Mouse (Mus musculus) frontal cortex, postnatal 10 days (tissue): ENCODE data around the gene Ddo.

Experiments
- DNase-seq, 2 experiments: peaks; one replicate each; pipeline ENCODE4 v3.0.0; 2022; ENCODE audit warnings: low spot score in 2 of 2, mixed read lengths in 1 of 2

The Ddo gene

GRCm38 (mm10) chr10:40716713-40717112 is 86.9 kb downstream of the Ddo start:
- DNase-seq, result no peak

- no peak for DNase-seq
Observed at GRCm38 (mm10) chr10:40718362-40718761, 88.6 kb downstream of the Ddo start.

GRCm38 (mm10) chr10:40719062-40719461 is 89.3 kb downstream of the Ddo start:
- DNase-seq, result no peak

- DNase-seq, result no peak
Observed at GRCm38 (mm10) chr10:40720883-40721282, 91.1 kb downstream of the Ddo start.

GRCm38 (mm10) chr10:40724342-40724741 is 94.5 kb downstream of the Ddo start:
- DNase-seq, result no peak

- DNase-seq, result no peak
Observed at GRCm38 (mm10) chr10:40725066-40725465, 95.3 kb downstream of the Ddo start.

- DNase-seq, result no peak
Observed at GRCm38 (mm10) chr10:40725471-40725870, 95.7 kb downstream of the Ddo start.

GRCm38 (mm10) chr10:40726288-40726902 is 96.6 kb downstream of the Ddo start:
- DNase-seq, result no peak

GRCm38 (mm10) chr10:40726989-40727388 is 97.2 kb downstream of the Ddo start:
- DNase-seq, result no peak

GRCm38 (mm10) chr10:40730200-40730599 is 100.4 kb downstream of the Ddo start:
- DNase-seq, result no peak
